Mouse (Mus musculus): ENCODE measurements around the gene Gm13276.
A peak's percentile ranks its signal among the peaks of the same experiment; 100 is the strongest.
"Not testable (repeated sequence)": the region's sequence is repeated elsewhere in the genome, so short reads cannot be mapped to it uniquely, and the experiment has no call there.

Gm13276 gene

GRCm38 (mm10) chr4:88785409-88785808, at the start of gene Gm13276:
Gm13276 (plus strand) TSS chr4:88785709.
- not testable (repeated sequence) for DNase-seq

GRCm38 (mm10) chr4:88738480-88738879, 47.0 kb upstream of the Gm13276 start:
- DNase-seq = peak; percentile 86 to 87

- DNase-seq = no peak
Measured at GRCm38 (mm10) chr4:88739036-88739435, 46.5 kb upstream of the Gm13276 start.

- DNase-seq = no peak
Measured at GRCm38 (mm10) chr4:88741426-88741825, 44.1 kb upstream of the Gm13276 start.

GRCm38 (mm10) chr4:88742771-88743371, 42.6 kb upstream of the Gm13276 start:
- no peak for DNase-seq

GRCm38 (mm10) chr4:88744207-88744606, 41.3 kb upstream of the Gm13276 start:
- no peak for DNase-seq

GRCm38 (mm10) chr4:88749926-88750325, 35.6 kb upstream of the Gm13276 start:
- no peak for DNase-seq

GRCm38 (mm10) chr4:88754818-88755340, 30.6 kb upstream of the Gm13276 start, which contains the start of gene Gm13271:
Gm13271 (plus strand) TSS chr4:88754868.
- DNase-seq = peak; percentile 76 to 78

GRCm38 (mm10) chr4:88756581-88757513, 28.7 kb upstream of the Gm13276 start:
- DNase-seq = not testable (repeated sequence)

- DNase-seq = peak; percentile 91 to 93
Measured at GRCm38 (mm10) chr4:88757628-88758031, 27.9 kb upstream of the Gm13276 start.

GRCm38 (mm10) chr4:88758751-88759150, 26.8 kb upstream of the Gm13276 start:
- peak; percentile 22 to 27 for DNase-seq

- DNase-seq = peak; percentile 48 to 52
Measured at GRCm38 (mm10) chr4:88759610-88760268, 25.8 kb upstream of the Gm13276 start, which contains the start of gene Gm13283. Gm13283 (plus strand) TSS chr4:88760119.

GRCm38 (mm10) chr4:88760431-88760830, 25.1 kb upstream of the Gm13276 start:
- DNase-seq = peak; percentile 53 to 54

- DNase-seq = peak; percentile 79
Measured at GRCm38 (mm10) chr4:88761776-88762175, 23.7 kb upstream of the Gm13276 start.

GRCm38 (mm10) chr4:88762341-88762740, 23.2 kb upstream of the Gm13276 start:
- DNase-seq = peak in 1 of 2 experiments; percentile 17

- peak; percentile 27 to 37 for DNase-seq
Measured at GRCm38 (mm10) chr4:88763384-88764018, 22.0 kb upstream of the Gm13276 start.

GRCm38 (mm10) chr4:88773534-88773933, 12.0 kb upstream of the Gm13276 start, which contains the start of gene Gm13290:
Gm13290 (plus strand) TSS chr4:88773834.
- DNase-seq = not testable (repeated sequence)

- DNase-seq = not testable (repeated sequence)
Measured at GRCm38 (mm10) chr4:88776622-88777021, 8.9 kb upstream of the Gm13276 start, which contains the start of gene Gm13289. Gm13289 (plus strand) TSS chr4:88776922.

GRCm38 (mm10) chr4:88779550-88779949, 6.0 kb upstream of the Gm13276 start, which contains the start of gene Gm13272:
Gm13272 (plus strand) TSS chr4:88779850.
- DNase-seq = not testable (repeated sequence)

GRCm38 (mm10) chr4:88780320-88780719, 5.2 kb upstream of the Gm13276 start:
- DNase-seq = peak in 1 of 2 experiments; percentile 26

- DNase-seq = not testable (repeated sequence)
Measured at GRCm38 (mm10) chr4:88781831-88782230, 3.7 kb upstream of the Gm13276 start, which contains the start of gene Ifnz. Ifnz (plus strand) TSS chr4:88782131.

GRCm38 (mm10) chr4:88782335-88782734, 3.2 kb upstream of the Gm13276 start:
- DNase-seq = peak; percentile 11 to 19
